Mouse (Mus musculus): ENCODE data around the gene Usp33.
A peak's percentile ranks its signal among the peaks of the same experiment; 100 is the strongest.
"Not testable (repeated sequence)": the region's sequence is repeated elsewhere in the genome, so short reads cannot be mapped to it uniquely, and the experiment has no call there.

Usp33 gene

DNA sequence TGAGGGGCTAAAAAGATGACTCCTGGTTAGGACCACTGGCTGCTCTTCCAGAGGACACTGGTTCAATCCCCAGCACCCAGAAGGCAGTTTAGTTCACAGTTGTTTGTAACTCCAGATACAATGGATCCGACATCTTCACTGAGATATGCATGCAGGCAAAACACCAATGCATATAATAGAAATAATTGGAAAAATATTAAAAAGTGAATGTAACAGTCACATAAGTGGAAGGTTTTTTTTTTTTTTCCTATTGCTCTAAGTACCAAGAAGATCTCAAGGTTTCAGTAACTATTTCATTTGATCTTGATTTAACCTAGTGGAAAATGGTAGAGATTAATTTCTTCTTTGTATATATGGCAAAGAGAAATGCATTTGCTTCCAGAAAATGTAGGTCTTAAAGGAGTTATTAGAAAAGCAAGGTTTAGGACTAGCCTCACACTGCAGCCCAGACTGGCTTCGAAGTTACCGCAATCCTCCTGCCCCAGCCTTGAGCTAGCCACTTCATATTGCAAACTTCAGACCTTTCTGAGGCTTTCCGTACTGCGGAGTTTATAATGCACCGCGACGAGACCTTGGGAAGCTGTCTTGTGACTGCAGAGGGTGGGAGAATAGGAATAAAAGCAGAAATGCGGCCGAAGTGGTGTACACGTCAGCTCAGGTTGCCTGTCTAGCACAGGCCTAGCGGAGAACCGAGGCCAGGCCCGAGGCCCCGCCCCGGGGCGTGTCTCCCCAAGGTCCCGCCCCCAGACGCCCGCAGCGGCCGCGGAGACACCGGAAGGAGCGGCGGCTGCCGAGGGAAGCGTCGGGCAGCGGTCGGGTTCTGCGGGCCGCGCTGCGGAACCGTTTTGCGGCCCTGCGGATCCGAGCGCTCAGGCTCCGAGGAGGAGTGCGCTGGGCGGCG is at the start of gene Usp33:
Gene Usp33 (plus strand): TSS at position 747 of the 901 bp plus-strand sequence.
- DNase-seq = peak; percentile 92 to 96

DNA sequence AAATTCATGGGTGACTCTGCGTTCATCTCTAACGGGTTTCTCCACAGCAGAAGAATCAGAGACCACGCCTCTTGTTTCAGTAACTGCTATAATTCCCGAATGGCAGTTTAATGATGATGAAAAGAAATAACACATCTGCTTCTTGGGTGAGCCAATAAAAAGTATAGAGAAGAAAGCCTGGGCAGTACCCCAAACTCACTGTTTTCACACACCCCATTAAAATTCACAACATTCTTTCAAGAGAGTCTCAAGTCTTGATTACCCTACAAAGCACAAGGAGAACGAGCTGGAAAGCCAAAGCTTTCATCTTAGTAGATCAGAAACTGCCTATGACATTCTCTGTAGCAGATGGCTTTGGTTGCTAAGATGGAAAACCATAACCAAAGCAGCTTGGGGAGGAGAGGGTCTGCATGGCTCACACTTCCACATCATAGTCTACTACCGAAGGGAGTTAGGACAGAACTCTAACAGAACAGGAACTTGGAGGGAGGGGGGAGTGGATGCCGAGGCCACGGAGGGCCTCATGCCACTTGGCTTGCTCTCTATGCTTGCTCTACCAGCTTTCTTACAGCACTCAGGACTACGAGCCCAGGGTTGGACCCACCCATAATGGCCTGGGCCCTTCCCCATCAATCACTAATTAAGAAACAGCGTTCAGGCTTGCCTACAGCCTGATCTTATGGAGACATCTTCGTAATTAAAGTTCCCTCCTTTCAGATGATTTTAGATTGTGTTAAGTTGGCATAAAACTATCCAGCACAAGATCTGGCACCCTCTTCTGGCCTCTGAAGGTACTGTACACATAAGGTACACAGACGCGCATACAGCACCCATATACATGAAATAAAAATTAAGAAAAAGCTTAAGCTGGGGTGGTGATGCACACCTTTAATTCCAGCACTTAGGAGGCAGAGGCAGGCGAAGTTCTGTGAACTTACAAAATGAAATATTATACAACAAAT is 45.6 kb upstream of the Usp33 start:
- no peak for DNase-seq

DNA sequence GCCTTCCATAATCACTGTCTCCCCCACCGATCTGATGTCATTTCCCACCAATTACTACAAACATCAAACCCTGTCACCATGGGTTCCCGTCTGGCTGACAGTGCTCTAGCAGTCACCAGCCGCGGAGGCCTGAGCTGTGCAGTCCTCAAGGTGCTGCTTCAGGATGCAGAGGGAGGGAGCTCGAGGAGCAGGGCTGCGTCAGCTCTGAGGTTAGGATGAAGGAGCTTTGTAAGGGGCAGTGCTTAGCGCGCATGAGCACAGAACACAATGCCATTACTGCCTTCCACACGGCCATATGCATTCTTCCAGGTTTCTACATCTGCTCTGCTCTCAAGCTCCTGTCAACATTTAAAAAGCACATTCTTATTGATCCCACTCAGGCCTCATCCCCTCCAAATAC is 43.3 kb upstream of the Usp33 start:
- DNase-seq = no peak

DNA sequence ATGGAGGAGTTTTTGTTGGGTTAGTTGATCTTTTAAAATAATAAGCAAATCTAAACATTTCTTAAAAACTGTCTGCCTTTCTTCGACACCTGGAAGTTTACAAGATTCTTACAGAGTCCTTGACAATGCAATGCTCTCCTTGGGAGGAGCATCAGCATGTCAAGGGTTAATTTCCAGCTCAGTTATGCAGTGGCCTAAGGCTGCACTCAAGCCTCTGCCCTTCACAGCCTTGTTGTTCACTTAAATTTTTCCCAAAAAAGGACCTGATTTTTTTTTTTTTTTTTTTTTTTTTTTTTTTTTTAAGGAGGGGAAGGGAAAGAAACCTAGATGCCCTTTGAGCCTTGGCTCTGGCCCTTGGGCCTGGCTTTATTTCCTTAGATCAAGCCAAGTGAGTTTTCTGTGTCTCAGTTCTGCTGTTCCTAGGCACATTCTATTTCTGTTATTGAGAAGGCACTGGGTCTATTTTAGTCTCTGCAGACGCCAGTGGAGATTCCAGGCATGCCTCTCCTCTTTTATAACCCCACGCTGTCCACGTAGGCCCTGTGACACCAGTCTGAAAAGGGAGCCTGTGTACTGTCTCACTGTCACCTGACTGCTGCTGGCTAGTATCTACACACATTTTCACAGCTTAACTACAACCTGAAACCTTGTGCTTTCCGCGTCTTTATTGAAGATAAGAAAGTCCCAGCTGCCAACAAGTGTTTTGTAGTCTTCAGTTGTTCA is 42.0 kb upstream of the Usp33 start:
- DNase-seq = no peak

DNA sequence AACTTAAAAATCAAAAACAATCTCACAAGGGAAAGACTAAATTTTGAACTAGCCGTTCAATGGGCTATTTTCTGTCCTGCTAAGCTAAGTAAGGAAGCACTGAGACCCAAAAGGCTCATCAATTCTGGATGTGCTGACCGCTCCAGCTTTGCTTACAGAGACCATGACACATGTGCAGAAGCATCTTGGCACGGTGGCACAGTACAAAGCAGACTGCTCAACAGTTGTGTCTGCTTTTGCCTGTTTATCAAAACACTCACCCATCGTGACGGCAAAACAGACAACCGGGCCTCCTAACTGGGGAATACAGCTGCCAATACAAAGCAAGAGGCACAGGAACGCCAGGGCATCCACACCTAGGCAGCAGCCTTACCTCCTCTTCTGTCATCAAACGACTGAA is 41.2 kb upstream of the Usp33 start:
- DNase-seq = no peak

DNA sequence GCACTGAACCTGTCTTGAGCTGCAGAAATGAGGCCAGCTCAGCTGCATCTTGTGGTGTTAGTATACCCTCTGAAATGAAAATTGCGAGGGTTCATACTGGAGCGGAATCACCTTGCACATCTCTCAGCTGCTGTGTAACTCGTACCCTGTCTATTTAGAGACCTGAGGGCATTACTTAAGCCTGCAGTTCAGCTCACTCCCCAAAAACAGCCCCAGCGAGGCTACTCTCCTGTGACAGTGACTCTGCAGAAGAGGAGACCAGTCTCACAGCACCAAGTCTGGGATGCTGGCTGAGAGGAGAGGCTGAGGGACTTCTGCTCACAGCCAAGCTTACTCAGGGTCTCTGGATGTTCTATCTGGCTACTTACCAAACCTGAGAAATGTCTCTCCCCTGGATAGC is 40.3 kb upstream of the Usp33 start:
- no peak for DNase-seq

DNA sequence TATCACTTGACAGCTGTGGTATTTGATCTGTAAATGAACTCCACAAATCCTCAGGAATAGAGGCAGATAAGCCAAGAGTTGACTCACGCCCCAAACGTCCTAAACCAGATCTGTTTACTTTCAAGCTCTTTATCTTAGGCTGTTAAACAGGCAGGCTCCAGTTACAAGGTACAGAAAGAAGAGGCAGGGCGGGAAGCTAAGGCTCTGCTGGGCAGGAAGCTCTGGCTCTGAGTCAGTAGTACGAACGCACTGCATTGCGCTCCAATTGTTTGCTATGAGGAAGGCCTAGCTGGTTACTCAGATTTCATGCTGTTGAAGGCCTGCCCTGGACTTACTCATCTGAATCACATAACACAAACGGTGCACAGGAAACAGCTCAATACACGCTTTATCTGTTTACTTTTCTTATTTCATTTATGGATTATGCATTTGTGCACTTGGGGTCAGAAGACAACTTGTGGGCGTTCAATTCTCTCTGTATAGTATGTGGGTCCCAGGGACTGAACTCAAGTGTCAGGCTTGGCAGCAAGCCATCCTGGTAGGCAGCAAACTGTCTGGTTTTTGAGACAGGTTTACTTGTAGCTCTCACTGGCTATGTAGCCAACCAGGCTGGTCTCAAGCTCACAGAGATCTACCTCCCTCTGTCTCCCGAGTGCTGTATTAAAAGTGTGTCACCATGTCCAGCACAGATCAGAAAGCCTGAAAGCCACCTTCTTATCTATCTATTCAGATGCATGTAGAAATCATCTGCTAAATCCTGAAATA is 37.6 kb upstream of the Usp33 start:
- no peak for DNase-seq

DNA sequence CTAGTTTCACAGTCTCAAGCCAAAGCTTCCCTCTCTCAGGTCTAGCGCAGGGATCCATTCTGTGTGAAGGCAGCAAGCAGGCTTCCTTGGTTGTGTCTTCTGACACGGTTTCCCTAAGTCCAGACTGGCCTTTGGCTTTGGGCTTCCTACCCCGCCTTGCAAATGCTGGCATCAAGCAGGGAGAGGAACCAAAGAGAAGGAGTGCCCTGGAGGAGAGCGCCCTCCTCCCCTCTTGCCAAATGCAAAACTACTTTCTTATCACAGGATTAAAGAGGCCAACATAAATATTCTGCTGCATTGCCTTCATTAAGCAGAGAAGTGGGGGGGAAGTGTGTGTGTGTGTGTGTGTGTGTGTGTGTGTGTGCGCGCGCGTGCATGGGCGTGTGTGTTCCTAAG is 37.0 kb upstream of the Usp33 start:
- DNase-seq = no peak

DNA sequence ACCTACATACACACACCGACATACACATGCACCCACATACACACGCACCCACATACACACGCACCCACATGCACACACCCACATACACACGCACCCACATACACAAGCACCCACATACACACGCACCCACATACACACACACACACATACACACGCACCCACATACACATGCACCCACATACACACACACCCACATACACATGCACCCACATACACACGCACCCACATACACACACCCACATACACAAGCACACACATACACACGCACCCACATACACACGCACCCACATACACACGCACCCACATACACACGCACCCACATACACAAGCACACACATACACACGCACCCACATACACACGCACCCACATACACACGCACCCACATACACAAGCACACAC is 31.6 kb upstream of the Usp33 start:
- DNase-seq = not testable (repeated sequence)

DNA sequence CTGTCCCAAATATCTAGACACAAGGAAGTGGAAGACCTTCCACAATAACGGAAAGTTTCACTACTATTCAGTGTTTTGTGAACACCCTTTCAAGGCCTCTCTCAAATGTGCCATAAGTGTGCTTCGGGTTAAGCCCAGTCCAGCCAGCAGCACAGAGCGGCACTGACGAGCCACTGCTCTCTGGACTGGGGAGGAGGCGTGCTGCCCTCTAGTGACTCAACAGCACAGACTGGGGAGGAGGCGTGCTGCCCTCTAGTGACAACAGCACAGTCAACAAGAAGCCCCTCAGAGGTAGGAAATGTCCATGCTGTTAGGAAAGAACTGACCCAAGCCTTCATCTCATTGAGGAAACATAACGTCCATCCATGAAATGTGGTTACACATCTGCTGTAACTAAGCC is 30.7 kb upstream of the Usp33 start:
- DNase-seq = peak; percentile 66 to 74

DNA sequence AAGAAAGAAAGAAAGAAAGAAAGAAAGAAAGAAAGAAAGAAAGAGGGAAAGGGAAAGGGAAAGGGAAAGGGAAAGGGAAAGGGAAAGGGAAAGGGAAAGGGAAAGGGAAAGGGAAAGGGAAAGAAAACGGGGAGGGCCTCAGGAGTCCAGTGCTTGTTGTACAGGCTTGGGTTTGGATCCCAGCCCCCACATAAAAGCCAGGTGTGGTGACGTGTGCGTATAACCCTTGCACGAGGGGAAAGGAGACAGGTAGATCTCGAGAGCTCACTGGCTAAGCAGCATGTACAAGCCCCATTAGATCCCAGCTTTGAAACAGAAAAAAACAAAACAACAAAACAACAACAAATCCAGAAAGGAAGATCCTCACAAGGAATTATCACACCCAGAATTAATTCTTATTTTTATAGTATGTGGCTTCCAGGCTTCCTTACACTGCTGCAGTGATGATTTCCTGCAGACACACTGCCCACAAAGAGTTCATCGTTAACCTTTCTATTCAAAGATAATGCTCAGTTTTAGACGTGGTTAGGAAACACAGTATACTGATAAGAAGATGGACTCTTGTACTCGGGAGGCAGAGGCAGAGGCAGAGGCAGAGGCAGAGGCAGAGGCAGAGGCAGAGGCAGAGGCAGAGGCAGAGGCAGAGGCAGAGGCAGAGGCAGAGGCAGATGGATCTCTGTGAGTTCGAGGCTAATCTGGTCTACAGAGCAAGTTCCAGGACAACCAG is 29.7 kb upstream of the Usp33 start:
- DNase-seq = not testable (repeated sequence)

DNA sequence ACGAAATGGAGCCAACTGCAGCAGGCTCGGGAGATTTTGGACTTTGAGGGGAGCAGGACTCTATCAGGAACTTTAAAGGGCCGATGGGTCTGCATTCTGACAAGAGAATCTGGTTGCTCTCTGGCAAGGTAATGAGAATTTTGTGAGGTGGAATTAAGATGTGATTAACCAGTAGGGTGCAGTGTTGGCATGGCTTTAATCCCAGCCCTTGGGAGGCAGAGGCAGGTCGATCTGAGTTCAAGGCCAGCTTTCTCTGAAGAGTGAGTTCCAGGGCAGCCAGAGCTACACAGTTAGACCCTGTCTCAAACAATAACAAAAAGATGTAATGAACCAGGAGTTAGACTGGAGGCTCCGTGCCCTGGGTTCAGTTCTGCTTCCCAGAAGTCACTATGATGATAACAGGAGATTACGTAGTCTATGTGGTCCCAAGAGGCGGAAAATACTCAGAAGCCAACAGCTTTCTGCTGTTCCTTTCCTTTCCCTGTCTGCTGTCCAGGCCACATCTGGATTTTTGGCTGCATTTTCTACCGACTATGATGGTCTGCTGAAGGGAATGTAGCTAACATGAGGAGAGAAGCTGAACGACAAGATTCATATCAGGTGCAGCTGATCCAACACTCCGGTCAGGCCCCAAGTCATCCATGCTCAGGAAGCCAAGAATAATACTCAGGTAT is 25.2 kb upstream of the Usp33 start:
- DNase-seq = no peak

DNA sequence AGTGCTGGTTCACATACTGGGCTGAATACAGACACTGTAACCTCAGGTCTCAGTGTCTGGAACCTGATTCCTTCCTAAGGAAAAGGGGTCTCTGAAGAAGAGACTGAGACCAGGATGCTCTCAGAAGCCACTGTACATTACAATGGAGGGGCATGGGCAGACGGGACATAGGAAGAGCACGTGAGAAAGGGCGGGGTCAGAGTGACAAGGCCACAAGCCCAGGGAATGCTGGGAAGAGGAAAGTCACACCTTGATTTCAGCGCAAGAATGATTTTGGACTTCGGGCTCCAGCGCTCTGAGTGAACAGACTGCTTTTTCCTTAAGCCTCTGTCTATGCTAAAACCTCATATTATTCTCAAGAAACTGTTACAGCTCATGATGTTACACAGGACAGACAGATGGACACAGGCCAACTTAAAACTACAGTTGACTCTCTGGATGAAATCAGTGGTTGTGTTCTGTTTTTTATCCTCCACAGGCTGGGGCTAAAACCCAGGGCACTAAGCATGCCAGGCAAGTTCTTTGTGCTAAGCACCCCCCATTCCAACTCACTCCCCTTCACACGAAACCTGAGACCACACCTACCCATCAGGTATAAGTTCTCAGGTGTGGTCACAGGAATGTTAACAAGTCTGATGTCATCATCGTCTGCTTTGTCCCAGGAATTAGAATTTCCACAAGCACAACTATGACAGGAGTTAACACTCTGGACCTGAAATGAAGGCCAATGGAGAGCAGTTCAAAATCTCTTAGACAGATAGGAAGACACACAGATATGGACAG is 24.3 kb upstream of the Usp33 start:
- no peak for DNase-seq

DNA sequence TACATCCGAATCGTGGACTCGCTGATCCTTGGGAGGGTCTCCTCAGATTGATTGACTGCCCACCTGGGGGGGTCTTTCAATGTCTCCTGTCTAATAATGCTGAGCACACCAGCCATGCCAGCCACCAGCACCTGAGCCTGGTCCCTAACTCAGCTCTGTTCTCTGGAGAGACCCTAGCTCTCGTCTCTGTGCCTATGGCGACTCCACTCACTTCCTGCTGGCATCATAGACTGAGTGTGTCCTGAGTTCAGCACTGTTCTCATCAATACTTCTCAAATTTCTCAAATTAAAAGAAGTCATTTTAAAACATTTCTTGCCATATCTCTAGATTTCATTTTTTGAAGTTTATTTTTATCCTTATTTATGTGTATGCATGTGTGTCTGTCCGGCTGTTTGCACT is 14.2 kb upstream of the Usp33 start:
- DNase-seq = no peak

DNA sequence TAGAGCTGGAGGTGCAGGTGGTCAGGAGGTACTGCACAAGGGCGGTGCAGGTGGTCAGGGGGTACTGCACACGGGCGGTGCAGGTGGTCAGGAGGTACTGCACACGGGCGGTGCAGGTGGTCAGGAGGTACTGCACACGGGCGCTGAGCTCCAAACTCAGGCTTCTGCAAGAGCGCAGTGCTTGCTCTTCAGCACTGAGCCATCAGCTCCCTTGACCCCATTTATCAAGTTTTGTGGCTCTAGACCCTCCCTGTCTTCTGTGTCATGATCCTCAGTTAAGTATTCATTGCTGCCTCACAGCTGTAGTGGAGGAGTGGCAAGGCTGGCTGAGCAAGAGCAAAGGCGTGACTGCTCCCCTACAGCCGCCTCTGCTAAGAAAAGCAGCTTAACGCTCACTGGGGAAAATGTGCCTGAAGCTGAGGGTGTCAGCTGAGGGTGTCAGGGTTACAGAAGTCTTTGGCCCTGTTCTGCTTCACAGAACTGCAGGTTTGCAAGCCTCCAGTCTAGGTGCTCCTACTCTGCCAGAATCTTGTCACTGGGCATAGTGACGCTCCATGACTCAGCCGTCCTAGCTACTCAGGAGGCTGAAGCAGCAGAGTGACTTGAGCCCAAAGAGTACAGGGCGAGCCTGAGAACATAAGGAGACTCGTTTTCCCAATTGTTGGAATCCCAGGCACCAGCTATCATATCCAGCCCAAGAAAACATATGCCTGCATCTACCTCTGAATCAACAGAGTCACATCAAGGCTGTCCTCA is 13.6 kb upstream of the Usp33 start:
- DNase-seq = no peak

DNA sequence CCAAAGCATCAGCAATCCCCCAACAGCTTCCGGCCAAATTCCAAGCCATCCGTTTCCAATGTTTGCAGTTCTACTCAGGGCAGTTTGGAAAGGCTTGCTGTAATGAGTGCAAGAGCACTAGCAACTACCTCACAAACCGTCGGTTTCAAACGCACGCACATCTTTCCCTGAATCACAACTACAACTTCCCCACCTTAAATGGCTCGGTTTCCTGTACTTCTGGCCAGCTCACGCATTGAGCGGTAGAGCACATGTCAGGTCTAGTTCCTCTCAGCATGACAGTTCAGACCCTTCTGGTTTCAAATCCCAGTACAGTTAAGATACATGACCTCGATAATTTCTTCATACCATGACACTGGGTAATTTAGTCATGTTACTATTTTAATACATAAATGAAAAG is 12.6 kb upstream of the Usp33 start:
- no peak for DNase-seq

DNA sequence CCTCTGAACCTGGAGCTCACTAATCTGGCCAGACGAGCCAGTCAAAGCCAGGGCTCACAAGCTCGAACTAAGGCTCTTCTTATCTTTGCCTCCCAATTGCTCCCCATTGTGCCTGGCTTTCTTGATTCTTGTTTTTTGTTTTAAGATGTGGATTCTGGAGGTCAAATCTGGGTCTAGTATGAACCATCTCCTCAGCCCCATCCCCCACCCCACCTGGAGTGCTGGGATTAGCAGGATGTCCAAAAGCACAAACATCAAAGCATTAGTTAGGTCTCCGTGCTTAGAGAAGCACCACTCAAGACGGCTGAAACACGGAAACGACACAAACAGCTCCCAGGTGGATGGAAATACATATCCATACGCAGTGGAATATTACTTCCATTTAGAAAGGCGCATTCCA is 10.2 kb upstream of the Usp33 start:
- DNase-seq = no peak

DNA sequence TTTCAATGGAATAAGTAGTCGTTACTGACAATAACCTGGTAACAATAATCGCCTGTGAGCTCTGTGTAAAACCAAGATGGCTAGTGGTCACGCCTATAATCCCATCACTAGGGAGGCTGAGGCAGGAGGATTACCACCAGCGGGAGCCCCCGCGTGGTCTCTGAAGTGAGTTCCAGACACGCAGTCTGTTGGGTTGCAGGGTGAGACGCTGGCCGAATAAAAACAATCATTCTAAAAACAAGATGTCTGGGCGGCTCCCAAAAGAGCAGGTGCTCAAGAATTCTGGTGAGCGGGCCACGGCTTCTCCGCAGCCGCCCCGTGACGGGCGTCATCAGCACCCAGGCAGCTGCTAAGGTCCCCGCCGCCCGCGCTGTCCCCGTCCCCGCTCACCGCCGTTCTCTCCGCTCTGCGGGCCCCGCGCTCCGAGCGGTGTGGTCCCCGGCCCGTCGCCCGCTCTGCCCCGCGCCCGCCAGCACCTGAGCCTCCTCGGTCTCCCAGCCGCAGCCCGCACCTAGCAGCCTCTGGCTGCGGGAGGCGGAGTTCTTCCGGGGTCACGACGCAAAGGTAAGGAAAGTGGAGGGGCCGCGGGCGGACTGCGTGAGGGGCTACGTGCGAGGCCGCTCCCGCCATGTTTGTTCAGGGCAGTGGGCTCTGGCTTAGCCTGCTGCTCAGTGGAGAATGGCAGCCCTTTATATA is 6.3 kb upstream of the Usp33 start, which contains the start of gene Miga1:
Gene Miga1 (minus strand): TSS at position 546 of the 696 bp plus-strand sequence.
- peak; percentile 89 to 91 for DNase-seq
